Comparison of ENCODE assay signal across 38 mouse cellular contexts in genomic region chr13:27312334-27313225, GRCm38 (mm10). TPM values are rescaled to one million over a fixed set of nuclear protein-coding genes. Genes with fewer than 3 reads are reported as not detected.
DNase-seq lines count a peak whose midpoint lies in the region; ATAC-seq and TF ChIP-seq lines count a peak whose summit lies in the region.
"Had no signal": no experiment of that assay in that cellular context is flagged by ENCODE, and none has a peak within 500 bp of the region (broad histone marks: within the 10 kb centered on the region; RNA-seq: fewer than 3 reads in every experiment).

Gene Prl6a1, plus strand, starts transcription at chr13:27312627.

- no peak within 1 kb of the TSS for H3K4me3 ChIP-seq in C2C12 (ENCODE audit: insufficient read depth, poor library complexity, severe bottlenecking)
- no peak within 1 kb of the TSS for H3K4me3 ChIP-seq in intestine, embryonic 15.5 days (replicated peaks)
- H3K4me3 ChIP-seq: heart, embryonic 10.5 days; hindbrain, embryonic 13.5 days; limb, embryonic 12.5 days; midbrain, embryonic 13.5 days; neural tube, embryonic 15.5 days; stomach, embryonic 15.5 days had no signal

- H3K36me3 ChIP-seq in C2C12 (ENCODE audit: control insufficient read depth, insufficient read depth): no peaks in the 10 kb centered on the region
- H3K36me3 ChIP-seq in intestine, embryonic 15.5 days: no peaks in the 10 kb centered on the region
- H3K36me3 ChIP-seq: G1E; heart, embryonic 10.5 days; hindbrain, embryonic 13.5 days; limb, embryonic 12.5 days; midbrain, embryonic 13.5 days; neural tube, embryonic 15.5 days; stomach, embryonic 15.5 days had no signal

- H3K4me1 ChIP-seq in intestine, embryonic 15.5 days (replicated peaks): no peaks in the 10 kb centered on the region
- H3K4me1 ChIP-seq: heart, embryonic 10.5 days; hindbrain, embryonic 13.5 days; limb, embryonic 12.5 days; midbrain, embryonic 13.5 days; neural tube, embryonic 15.5 days; stomach, embryonic 15.5 days had no signal

- no peak for TF ChIP-seq CTCF in C2C12 (IDR thresholded peaks at IDR 0.05; ENCODE audit: control insufficient read depth, insufficient read depth, insufficient read length)

- H3ac ChIP-seq in C2C12 (ENCODE audit: control insufficient read depth, insufficient read length, low read depth): no peak within 1 kb of the TSS

- H3K4me2 ChIP-seq in intestine, embryonic 15.5 days (replicated peaks): no peak within 1 kb of the TSS
- H3K4me2 ChIP-seq: hindbrain, embryonic 13.5 days; limb, embryonic 12.5 days; liver, embryonic 11.5 days; midbrain, embryonic 13.5 days; neural tube, embryonic 15.5 days; stomach, embryonic 15.5 days had no signal

- H3K79me3 ChIP-seq in C2C12 (ENCODE audit: low read depth): no peaks in the 10 kb centered on the region

- WGBS in intestine, embryonic 15.5 days: 62% methylated on average over 7 of the region's 7 CpGs

- no peaks in the 10 kb centered on the region for H3K9me3 ChIP-seq in intestine, embryonic 15.5 days
- H3K9me3 ChIP-seq: G1E; heart, embryonic 10.5 days; hindbrain, embryonic 13.5 days; limb, embryonic 12.5 days; midbrain, embryonic 13.5 days; neural tube, embryonic 15.5 days; stomach, embryonic 15.5 days had no signal

- ATAC-seq in intestine, embryonic 15.5 days: peak; percentile 98
- ATAC-seq: forebrain, embryonic 16.5 days; lung, postnatal 0 days; midbrain, embryonic 13.5 days had no signal

- H3K79me2 ChIP-seq in C2C12 (ENCODE audit: control insufficient read depth, insufficient read depth): no peaks in the 10 kb centered on the region

- no peak within 1 kb of the TSS for H3K9ac ChIP-seq in intestine, embryonic 15.5 days
- H3K9ac ChIP-seq: hindbrain, embryonic 13.5 days; limb, embryonic 12.5 days; midbrain, embryonic 13.5 days; neural tube, embryonic 15.5 days; stomach, embryonic 15.5 days had no signal

- H3K27me3 ChIP-seq in C2C12 (ENCODE audit: control insufficient read depth, insufficient read depth, insufficient read length): no peaks in the 10 kb centered on the region
- H3K27me3 ChIP-seq in intestine, embryonic 15.5 days (replicated peaks): no peaks in the 10 kb centered on the region
- H3K27me3 ChIP-seq: hindbrain, embryonic 13.5 days; limb, embryonic 12.5 days; midbrain, embryonic 13.5 days; neural tube, embryonic 15.5 days; stomach, embryonic 15.5 days had no signal

- H3K27ac ChIP-seq in intestine, embryonic 15.5 days: no peak within 1 kb of the TSS
- H3K27ac ChIP-seq: heart, embryonic 10.5 days; hindbrain, embryonic 13.5 days; kidney, postnatal 0 days; limb, embryonic 12.5 days; macrophage; midbrain, embryonic 13.5 days; neural tube, embryonic 15.5 days; stomach, embryonic 15.5 days had no signal

- peak; percentile 3 for DNase-seq in 3134 (ENCODE audit: extremely low read depth, insufficient read length, low spot score)
- peak; percentile 4 for DNase-seq in fat pad, adult 2 months (ENCODE audit: extremely low read depth, low read depth, low spot score)
- DNase-seq in urinary bladder, postnatal 14 days (ENCODE audit: low spot score): no peak
- no peak for DNase-seq in T-cell, adult 2 months (ENCODE audit: low spot score)
- no peak for DNase-seq in layer of hippocampus, adult 8-10 months (ENCODE audit: low spot score in 2 of 2)
- DNase-seq: adrenal gland, adult 2 months; adrenal gland, postnatal 36 days; cerebellum, adult 2 months; cerebellum, postnatal 25 days; heart, postnatal 4 days; kidney, adult 8-10 months; kidney, postnatal 4 days; layer of hippocampus, adult 9-11 months; right cerebral cortex, postnatal 25 days; thymus, postnatal 14 days had no signal

TF ChIP-seq in C2C12, 6 proteins besides CTCF, POLR2A, EP300 and RAD21:
- no peak for TF ChIP-seq FOSL1 (IDR thresholded peaks at IDR 0.05; ENCODE audit: insufficient read depth, low read length, poor library complexity, severe bottlenecking)
- no peak for TF ChIP-seq MYOG (IDR thresholded peaks at IDR 0.05; ENCODE audit: control insufficient read depth, extremely low read depth, insufficient read length)
- TF ChIP-seq MYOD1 (IDR thresholded peaks at IDR 0.05; ENCODE audit: control insufficient read depth, insufficient read length, low read depth): no peak
- TF ChIP-seq USF1 (IDR thresholded peaks at IDR 0.05; ENCODE audit: low read depth): no peak
- peak; percentile 27 for TF ChIP-seq CEBPB (IDR thresholded peaks at IDR 0.05; ENCODE audit: low read depth)
- TF ChIP-seq MAX (IDR thresholded peaks at IDR 0.05): no peak

RNA-seq across cellular contexts. Expression of gene Prl6a1, which starts in this region (rescaled TPM):
- polyA plus RNA-seq in C2C12 (2012; fragmentation: generic; extraction: Trizol): 0.04 TPM
- 0.20 and 0.28 TPM in 2 replicates for polyA plus RNA-seq in intestine, embryonic 15.5 days (2015; fragmentation: Nextera tagmentation; extraction: Ambion mirVana)
- not detected for total RNA-seq in layer of hippocampus, adult 8-10 months (2022)
- total RNA-seq: adrenal gland, adult 2 months; adrenal gland, postnatal 36 days; G1E; gastrocnemius, adult 8-10 months; gastrocnemius, postnatal 4 days; heart, postnatal 4 days; left cerebral cortex, postnatal 10 days; megakaryocyte-erythroid progenitor cell, adult 5-6 weeks had no signal
- polyA plus RNA-seq: adrenal gland, adult 2 months; cerebellum, adult 2 months; embryonic facial prominence, embryonic 11.5 days; forebrain, embryonic 11.5 days; forebrain, embryonic 16.5 days; G1E; heart, embryonic 10.5 days; heart, embryonic 16.5 days; hindbrain, embryonic 13.5 days; kidney, postnatal 0 days; limb, embryonic 12.5 days; liver, embryonic 11.5 days; liver, embryonic 16.5 days; lung, postnatal 0 days; macrophage; midbrain, embryonic 13.5 days; neural tube, embryonic 15.5 days; stomach, embryonic 15.5 days; urinary bladder, adult 2 months had no signal

Comparison
In these comparisons a context has a peak if more than half of its experiments do, and no peak if none do; other contexts are left out.
1. Peak in ATAC-seq in intestine, embryonic 15.5 days; RNA of the gene not detected or under 1 TPM.
2. DNase-seq: peak in 3134 (single experiment) and fat pad, adult 2 months (single experiment); none in urinary bladder, postnatal 14 days (single experiment), T-cell, adult 2 months (single experiment) and layer of hippocampus, adult 8-10 months (0 of 2).